Mouse (Mus musculus) midbrain, postnatal 0 days (tissue): ENCODE results near the gene Cyp4a12b. TPM values are rescaled to one million over a fixed set of nuclear protein-coding genes. Genes with fewer than 3 reads are reported as not detected.
"Not testable (repeated sequence)": the region's sequence is repeated elsewhere in the genome, so short reads cannot be mapped to it uniquely, and the experiment has no call there.

ENCODE experiments used
- ATAC-seq: fragments of 200-750 bp; cut with Nextera tagmentation; 2 replicates; pipeline ENCODE4 v1.8.0; 2017; ENCODE audit warnings: moderate number of reproducible peaks, mild to moderate bottlenecking, moderate TSS enrichment, moderate library complexity; ENCODE audit not compliant: low FRiP score
- DNase-seq: peaks from one replicate; pipeline ENCODE4 v3.0.0-alpha.2; 2015; ENCODE audit warnings: low spot score
- H3K27ac ChIP-seq: fragments of 300-500 bp; sonication (generic); 2 replicates; pipeline ENCODE4 v1.5.1; 2014; ENCODE audit warnings: low read depth, mild to moderate bottlenecking, low read length, mixed read lengths
- H3K27me3 ChIP-seq: fragments of 300-500 bp; sonication (generic); 2 replicates; pipeline ENCODE4 v1.6.1; 2014; ENCODE audit warnings: low read length, control low read depth, mixed read lengths; ENCODE audit not compliant: insufficient read depth
- H3K36me3 ChIP-seq: fragments of 300-500 bp; sonication (generic); 2 replicates; pipeline ENCODE4 v1.6.1; 2014; ENCODE audit warnings: low read length, control low read depth, mixed read lengths; ENCODE audit not compliant: insufficient read depth
- H3K4me1 ChIP-seq: fragments of 300-500 bp; sonication (generic); 2 replicates; pipeline ENCODE4 v1.6.1; 2014; ENCODE audit warnings: mild to moderate bottlenecking, control low read depth, antibody characterized with exemption, low read length, mixed read lengths; ENCODE audit not compliant: insufficient read depth
- H3K4me2 ChIP-seq: fragments of 300-500 bp; sonication (generic); 2 replicates; pipeline ENCODE4 v1.6.1; 2014; ENCODE audit warnings: low read depth, mild to moderate bottlenecking, low read length, mixed read lengths; ENCODE audit not compliant: poor library complexity, severe bottlenecking
- H3K4me3 ChIP-seq: fragments of 300-500 bp; sonication (generic); 2 replicates; pipeline ENCODE4 v1.5.1; 2014; ENCODE audit warnings: low read depth, mild to moderate bottlenecking, low read length, moderate library complexity
- H3K9ac ChIP-seq: fragments of 300-500 bp; sonication (generic); replicated peaks from 2 replicates; pipeline ENCODE4 v1.6.1; 2014; ENCODE audit warnings: mild to moderate bottlenecking, low read length, moderate library complexity, mixed read lengths; ENCODE audit not compliant: poor library complexity, severe bottlenecking
- H3K9me3 ChIP-seq: fragments of 300-500 bp; sonication (generic); 2 replicates; pipeline ENCODE4 v1.6.1; 2016; ENCODE audit warnings: low read length, control low read depth
- CTCF ChIP-seq: IDR thresholded peaks from 2 replicates; pipeline ENCODE4 v1.5.1; 2016; ENCODE audit warnings: antibody characterized with exemption, mild to moderate bottlenecking
- WGBS: fragments of 180-500 bp; shearing (Covaris S2); extraction: QIAGEN DNeasy Blood & Tissue Kit; methylation state at CpG from one replicate; pipeline ENCODE4 v1.1.7; 2014; 5-methylcytosine and 5-hydroxymethylcytosine counted together
- polyA plus RNA-seq: library from polyadenylated mRNA; unstranded; fragments of >200 nt; fragmentation: Nextera tagmentation; extraction: Ambion mirVana; gene quantifications from 2 replicates; pipeline ENCODE4 v1.2.1, GENCODE M21; 2015
- total RNA-seq: library from RNA; depleted of rRNA; stranded (reverse); fragments of >200 nt; gene quantifications from 2 replicates; pipeline ENCODE4 v1.2.3, GENCODE M21; 2014; rRNA removed

Cyp4a12b gene
- total and polyA plus RNA-seq, 2 experiments from 2014 or later = not detected

DNA sequence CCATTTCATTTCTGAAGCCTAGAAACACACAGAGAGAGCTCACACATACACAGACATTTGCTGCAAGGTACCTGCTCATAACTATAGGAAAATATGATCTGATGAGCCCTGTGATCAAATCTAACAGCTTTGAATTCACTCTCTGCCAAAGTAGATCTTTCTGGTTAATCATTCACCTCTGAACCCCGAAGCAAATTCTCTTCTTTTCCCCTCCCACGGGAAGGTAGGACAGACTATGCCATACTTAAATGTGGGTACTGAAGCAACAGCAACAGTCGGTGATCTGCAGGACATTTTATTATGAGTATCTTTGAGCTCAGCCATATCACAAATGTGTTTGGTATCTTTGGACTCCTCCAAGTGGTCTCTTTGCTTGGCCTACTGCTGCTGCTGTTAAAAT is 40.9 kb downstream of the Cyp4a12b start, which contains the start of gene Cyp4a30b:
Cyp4a30b (plus strand) TSS at position 301 of the 400 bp plus-strand sequence.
- Histone ChIP-seq H3K36me3 (no peaks in the 10 kb centered on the region), H3K4me1 (no peaks in the 10 kb centered on the region), H3K4me3 (no peak within 1 kb of the TSS), H3K27ac (no peak within 1 kb of the TSS), H3K9me3 (no peaks in the 10 kb centered on the region), H3K27me3 (no peaks in the 10 kb centered on the region), H3K9ac (no peak within 1 kb of the TSS), H3K4me2 (no peak within 1 kb of the TSS)
- 84% methylated on average over 3 of the region's 3 CpGs for WGBS
- ATAC-seq (no peak), DNase-seq (no peak)
- no peak for TF ChIP-seq CTCF

DNA sequence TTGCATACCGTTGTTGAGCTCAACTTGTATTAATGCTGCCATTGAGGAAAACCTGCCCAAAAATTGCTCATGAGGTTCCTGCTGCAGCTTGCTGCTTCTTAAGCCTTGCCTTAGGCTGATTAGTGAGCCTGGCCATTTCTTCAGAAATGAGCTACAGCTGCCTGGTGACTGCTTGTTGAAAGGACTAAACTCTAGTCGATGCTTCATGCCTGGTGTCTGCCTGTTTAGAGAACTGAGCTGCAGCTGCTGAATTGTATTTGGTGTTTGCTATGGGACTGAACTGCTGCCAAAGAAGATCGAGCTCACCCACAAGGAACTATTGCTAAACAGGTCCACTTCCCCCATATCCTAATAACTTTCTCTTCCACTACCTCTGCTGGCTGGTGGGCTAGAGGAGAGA is 62.2 kb downstream of the Cyp4a12b start:
- not testable (repeated sequence) for H3K36me3 ChIP-seq, DNase-seq, H3K4me3 ChIP-seq, H3K27ac ChIP-seq, ATAC-seq, H3K4me2 ChIP-seq, H3K4me1 ChIP-seq, H3K9ac ChIP-seq, H3K9me3 ChIP-seq, H3K27me3 ChIP-seq
- WGBS = 71% methylated on average over 3 of the region's 3 CpGs

DNA sequence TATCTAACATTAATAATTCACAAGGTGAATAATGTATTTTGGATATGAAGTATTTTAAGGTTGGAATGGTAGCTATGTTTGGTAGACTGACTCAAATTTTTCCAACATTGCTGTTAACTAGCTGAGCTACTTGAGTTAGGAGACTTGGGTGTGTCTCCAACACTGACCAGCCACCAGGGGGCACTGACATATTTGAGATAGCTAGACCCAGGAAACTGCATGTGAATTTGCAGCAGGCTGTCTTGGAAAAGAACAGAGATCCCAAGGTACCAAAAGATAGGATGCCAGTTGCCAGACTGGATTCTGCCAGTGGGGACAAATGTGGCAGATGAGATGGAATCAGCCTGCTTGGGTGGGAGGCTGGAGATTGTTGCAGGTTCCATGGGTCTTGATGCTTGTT is 64.6 kb downstream of the Cyp4a12b start:
- not testable (repeated sequence) for H3K27ac ChIP-seq, H3K9ac ChIP-seq, H3K4me2 ChIP-seq, H3K9me3 ChIP-seq, H3K27me3 ChIP-seq, DNase-seq, H3K36me3 ChIP-seq, H3K4me3 ChIP-seq, H3K4me1 ChIP-seq, ATAC-seq
- peak; percentile 24 for TF ChIP-seq CTCF

DNA sequence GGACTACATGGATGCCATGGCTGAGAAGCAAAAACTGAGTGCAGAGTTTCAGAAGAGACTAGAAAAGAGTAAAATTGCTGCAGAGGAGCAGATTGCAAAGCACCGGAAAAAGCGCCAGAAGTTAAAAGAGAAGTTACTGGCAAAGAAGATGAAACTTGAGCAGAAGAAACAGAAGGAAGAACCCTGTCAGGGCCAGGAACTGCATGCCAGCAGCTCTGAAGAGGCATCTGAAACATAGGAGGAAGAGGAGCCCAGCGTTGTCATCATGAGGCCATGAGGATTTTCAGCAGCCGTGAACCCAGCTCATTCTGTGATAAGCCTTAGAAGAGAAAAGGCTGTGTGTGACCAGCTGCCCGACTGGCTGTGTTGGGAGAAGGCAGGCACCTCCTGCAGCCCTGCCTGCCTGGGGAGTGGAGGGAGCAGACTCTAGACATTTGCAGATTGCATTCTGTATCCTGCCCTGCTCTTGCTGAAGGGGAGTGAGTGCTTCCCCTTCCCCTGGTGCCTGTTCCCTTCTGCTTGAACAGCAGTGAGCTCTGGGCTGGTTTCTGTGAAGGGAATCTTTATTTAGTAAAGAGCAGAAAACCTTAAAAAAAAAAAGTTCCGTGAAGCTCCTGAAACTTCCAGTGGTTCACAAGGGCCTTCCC is 69.7 kb downstream of the Cyp4a12b start:
- Histone ChIP-seq H3K9ac (no peak overlapping the region), H3K36me3 (no peaks in the 10 kb centered on the region), H3K4me3 (no peak overlapping the region), H3K4me1 (no peaks in the 10 kb centered on the region), H3K27ac (no peak overlapping the region), H3K4me2 (no peak overlapping the region), H3K27me3 (no peaks in the 10 kb centered on the region), H3K9me3 (no peaks in the 10 kb centered on the region)
- TF ChIP-seq CTCF = no peak
- DNase-seq = no peak
- 78% methylated on average over 6 of the region's 6 CpGs for WGBS
- no peak for ATAC-seq

Other genes starting within 250 kb of the Cyp4a12b start
- not detected in 2 replicates for gene Cyp4a29, start 169.5 kb upstream of the Cyp4a12b start, total RNA-seq
- gene Cyp4a29, start 169.5 kb upstream of the Cyp4a12b start, polyA plus RNA-seq = not detected in 2 replicates
- gene Cyp4a12a, start 112.6 kb upstream of the Cyp4a12b start, total RNA-seq = not detected in 2 replicates
- not detected in 2 replicates for gene Cyp4a12a, start 112.6 kb upstream of the Cyp4a12b start, polyA plus RNA-seq
- gene Cyp4a30b, start 41.0 kb downstream of the Cyp4a12b start, total RNA-seq = not detected in 2 replicates
- gene Cyp4a30b, start 41.0 kb downstream of the Cyp4a12b start, polyA plus RNA-seq = not detected in 2 replicates
- gene Cyp4a14, start 84.5 kb downstream of the Cyp4a12b start, total RNA-seq = not detected in 2 replicates
- not detected in 2 replicates for gene Cyp4a14, start 84.5 kb downstream of the Cyp4a12b start, polyA plus RNA-seq
- gene Cyp4a10, start 106.6 kb downstream of the Cyp4a12b start, total RNA-seq = not detected in 2 replicates
- not detected in 2 replicates for gene Cyp4a10, start 106.6 kb downstream of the Cyp4a12b start, polyA plus RNA-seq
- gene Cyp4a31, start 152.0 kb downstream of the Cyp4a12b start, total RNA-seq = not detected in 2 replicates
- not detected in 2 replicates for gene Cyp4a31, start 152.0 kb downstream of the Cyp4a12b start, polyA plus RNA-seq
- not detected in 2 replicates for gene Cyp4a32, start 189.3 kb downstream of the Cyp4a12b start, total RNA-seq
- not detected in 2 replicates for gene Cyp4a32, start 189.3 kb downstream of the Cyp4a12b start, polyA plus RNA-seq
- 1.9 and 4.0 TPM in 2 replicates for gene Cyp4b1, start 236.1 kb downstream of the Cyp4a12b start, total RNA-seq
- 1.7 and 1.9 TPM in 2 replicates for gene Cyp4b1, start 236.1 kb downstream of the Cyp4a12b start, polyA plus RNA-seq